9 mouse cellular contexts compared by ENCODE assay signal in genomic region chr5:132653694-132654300, GRCm38 (mm10).
DNase-seq lines count a peak whose midpoint lies in the region; ATAC-seq lines count a peak whose summit lies in the region.
"Had no signal": no experiment of that assay in that cellular context is flagged by ENCODE, and none has a peak within 500 bp of the region (broad histone marks: within the 10 kb centered on the region; RNA-seq: fewer than 3 reads in every experiment).

No protein-coding gene starts in this region.

- H3K9me3 ChIP-seq in hindbrain, embryonic 11.5 days (ENCODE audit: control insufficient read depth, low read length), result no peaks in the 10 kb centered on the region
- 0 out of 2 replicates have a peak, but pooled peaks cover 2% of the 10 kb centered on the region for H3K9me3 ChIP-seq in hindbrain, embryonic 16.5 days (ENCODE audit: control insufficient read depth, low read length)
- H3K9me3 ChIP-seq in stomach, embryonic 15.5 days, result no peaks in the 10 kb centered on the region

- H3K9ac ChIP-seq in hindbrain, embryonic 11.5 days (ENCODE audit: low read depth, low read length), result no peak overlapping the region
- no peak overlapping the region for H3K9ac ChIP-seq in hindbrain, embryonic 16.5 days (ENCODE audit: low read depth, low read length)
- H3K9ac ChIP-seq in stomach, embryonic 15.5 days, result no peak overlapping the region
- H3K9ac ChIP-seq: neural tube, embryonic 13.5 days had no signal

- H3K36me3 ChIP-seq in hindbrain, embryonic 11.5 days (ENCODE audit: control insufficient read depth, insufficient read depth, low read length), result no peaks in the 10 kb centered on the region
- no peaks in the 10 kb centered on the region for H3K36me3 ChIP-seq in hindbrain, embryonic 16.5 days (ENCODE audit: control insufficient read depth, insufficient read depth, low read length)
- H3K36me3 ChIP-seq in stomach, embryonic 15.5 days, result no peaks in the 10 kb centered on the region
- H3K36me3 ChIP-seq: neural tube, embryonic 13.5 days had no signal

- H3K27me3 ChIP-seq in hindbrain, embryonic 11.5 days (ENCODE audit: control insufficient read depth, insufficient read depth, low read length), result no peaks in the 10 kb centered on the region
- no peaks in the 10 kb centered on the region for H3K27me3 ChIP-seq in hindbrain, embryonic 16.5 days (replicated peaks; ENCODE audit: control insufficient read depth, insufficient read depth, low read length)
- no peaks in the 10 kb centered on the region for H3K27me3 ChIP-seq in stomach, embryonic 15.5 days (replicated peaks)

- intact Hi-C loops in heart, postnatal 10 days (cut with DNase I), result no loop called here

- no peak overlapping the region for H3K4me3 ChIP-seq in hindbrain, embryonic 11.5 days (ENCODE audit: low read depth, low read length)
- H3K4me3 ChIP-seq in hindbrain, embryonic 16.5 days (ENCODE audit: low read length), result no peak overlapping the region
- H3K4me3 ChIP-seq in stomach, embryonic 15.5 days (replicated peaks), result no peak overlapping the region
- H3K4me3 ChIP-seq: neural tube, embryonic 13.5 days had no signal

- no peak for ATAC-seq in hindbrain, embryonic 11.5 days (ENCODE audit: low FRiP score)
- ATAC-seq in hindbrain, embryonic 16.5 days, result no peak
- ATAC-seq in stomach, embryonic 15.5 days (ENCODE audit: insufficient read depth, low FRiP score, low read depth), result peak; percentile 39; the same call in 1 of the 2 replicates

- H3K27ac ChIP-seq in hindbrain, embryonic 11.5 days (ENCODE audit: low read depth, low read length), result no peak overlapping the region
- no peak overlapping the region for H3K27ac ChIP-seq in hindbrain, embryonic 16.5 days (ENCODE audit: low read depth, low read length)
- H3K27ac ChIP-seq in stomach, embryonic 15.5 days, result peak overlapping the region; percentile 1; the same call in 1 of the 2 replicates
- H3K27ac ChIP-seq: neural tube, embryonic 13.5 days had no signal

- H3K4me1 ChIP-seq in hindbrain, embryonic 11.5 days (replicated peaks; ENCODE audit: control insufficient read depth, insufficient read depth, low read length), result 0 out of 2 replicates have a peak, but pooled peaks cover 3% of the 10 kb centered on the region
- H3K4me1 ChIP-seq in hindbrain, embryonic 16.5 days (ENCODE audit: control insufficient read depth, insufficient read depth, low read depth, low read length), result peaks cover 6% of the 10 kb centered on the region
- no peaks in the 10 kb centered on the region for H3K4me1 ChIP-seq in stomach, embryonic 15.5 days

- H3K4me2 ChIP-seq in hindbrain, embryonic 11.5 days (replicated peaks; ENCODE audit: low read depth, low read length), result no peak overlapping the region
- H3K4me2 ChIP-seq in hindbrain, embryonic 16.5 days (ENCODE audit: low read length), result no peak overlapping the region
- no peak overlapping the region for H3K4me2 ChIP-seq in stomach, embryonic 15.5 days
- H3K4me2 ChIP-seq: neural tube, embryonic 13.5 days had no signal

- 34% methylated on average over 6 of the region's 6 CpGs for WGBS in hindbrain, embryonic 11.5 days
- 33% methylated on average over 6 of the region's 6 CpGs for WGBS in hindbrain, embryonic 16.5 days
- 27% methylated on average over 6 of the region's 6 CpGs for WGBS in stomach, embryonic 15.5 days

- DNase-seq in hindbrain, embryonic 11.5 days (ENCODE audit: low spot score), result peak; percentile 18
- peak; percentile 40 for DNase-seq in right cerebral cortex, adult 18-20 months
- DNase-seq in right cerebral cortex, adult 2 months (ENCODE audit: low spot score in 2 of 2), result no peak
- DNase-seq in heart, postnatal 10 days, result peak; percentile 40 to 56
- DNase-seq in layer of hippocampus, postnatal 25 days (ENCODE audit: extremely low spot score in 1 of 2, low spot score in 1 of 2), result no peak
- DNase-seq in B cell, adult 2 months, result no peak

Comparison
In these comparisons a context has a peak if more than half of its experiments do, and no peak if none do; other contexts are left out.
1. DNase-seq: peak in hindbrain, embryonic 11.5 days (single experiment), right cerebral cortex, adult 18-20 months (single experiment) and heart, postnatal 10 days (2 of 2); none in right cerebral cortex, adult 2 months (0 of 2), layer of hippocampus, postnatal 25 days (0 of 2) and B cell, adult 2 months (0 of 2).